Mouse (Mus musculus): ENCODE data around the gene Parl.

DNA sequence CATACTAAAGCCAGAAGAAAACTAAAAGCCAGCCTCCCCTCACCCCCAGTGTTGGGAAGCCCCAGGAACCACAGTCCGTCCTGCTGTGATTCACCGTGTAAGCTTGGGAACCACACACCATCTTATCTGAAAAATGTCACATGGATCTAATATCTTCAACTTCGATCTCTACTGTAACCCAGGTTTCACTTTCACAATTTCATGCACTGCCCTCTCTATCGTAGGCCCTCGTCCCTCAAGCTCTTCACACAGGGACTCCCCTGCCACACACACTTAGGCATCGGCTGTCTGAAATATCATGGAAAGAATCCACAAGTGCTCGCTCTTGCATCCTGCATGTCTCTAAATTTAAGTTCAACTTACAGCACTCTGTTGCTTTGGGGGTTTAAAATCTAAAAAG lies 37.1 kb downstream of the Parl start:
- TF ChIP-seq POLR2A (IDR thresholded peaks at IDR 0.05; ENCODE audit: insufficient read depth, low read length) = no peak
- TF ChIP-seq EP300 (IDR thresholded peaks at IDR 0.05; ENCODE audit: insufficient read depth, low read depth, low read length) = no peak

All from ES-Bruce4 (cell line).